Mouse (Mus musculus): ENCODE data around the gene Golga7b. TPM values are rescaled to one million over a fixed set of nuclear protein-coding genes. Genes with fewer than 3 reads are reported as not detected.
A peak's percentile ranks its signal among the peaks of the same experiment; 100 is the strongest.

Golga7b gene
- polyA plus RNA-seq, 1 experiment from 2014 or later, result 41.0 TPM

- no peaks in the 10 kb centered on the region for H3K36me3 ChIP-seq (ENCODE audit: control insufficient read depth, insufficient read depth)
- 76% methylated on average over 3 of the region's 3 CpGs for WGBS
- no peak overlapping the region for H3K27ac ChIP-seq (ENCODE audit: low read length)
- no peak overlapping the region for H3K9ac ChIP-seq (replicated peaks; ENCODE audit: low read depth, low read length)
- ATAC-seq, result no peak
- no peak overlapping the region for H3K4me2 ChIP-seq (ENCODE audit: low read length)
- H3K4me3 ChIP-seq (replicated peaks; ENCODE audit: low read length), result no peak overlapping the region
- H3K27me3 ChIP-seq (replicated peaks; ENCODE audit: control insufficient read depth, insufficient read depth, low read length), result 0 out of 2 replicates have a peak, but pooled peaks cover 3% of the 10 kb centered on the region
- H3K9me3 ChIP-seq (ENCODE audit: control insufficient read depth, low read length), result no peaks in the 10 kb centered on the region
- peaks cover 26% of the 10 kb centered on the region for H3K4me1 ChIP-seq (replicated peaks; ENCODE audit: control insufficient read depth, insufficient read depth, low read length)
Measured at GRCm38 (mm10) chr19:42258031-42258430, 10.7 kb downstream of the Golga7b start.

GRCm38 (mm10) chr19:42258596-42258995 lies 11.2 kb downstream of the Golga7b start:
- H3K27me3 ChIP-seq (replicated peaks; ENCODE audit: control insufficient read depth, insufficient read depth, low read length), result 0 out of 2 replicates have a peak, but pooled peaks cover 3% of the 10 kb centered on the region
- 65% methylated on average over 5 of the region's 5 CpGs for WGBS
- no peak overlapping the region for H3K4me3 ChIP-seq (replicated peaks; ENCODE audit: low read length)
- no peak for ATAC-seq
- H3K36me3 ChIP-seq (ENCODE audit: control insufficient read depth, insufficient read depth), result no peaks in the 10 kb centered on the region
- H3K4me1 ChIP-seq (replicated peaks; ENCODE audit: control insufficient read depth, insufficient read depth, low read length), result peaks cover 26% of the 10 kb centered on the region
- H3K27ac ChIP-seq (ENCODE audit: low read length), result no peak overlapping the region
- no peaks in the 10 kb centered on the region for H3K9me3 ChIP-seq (ENCODE audit: control insufficient read depth, low read length)
- H3K4me2 ChIP-seq (ENCODE audit: low read length), result no peak overlapping the region
- H3K9ac ChIP-seq (replicated peaks; ENCODE audit: low read depth, low read length), result no peak overlapping the region

GRCm38 (mm10) chr19:42260486-42260885 lies 13.1 kb downstream of the Golga7b start:
- H3K4me3 ChIP-seq (replicated peaks; ENCODE audit: low read length), result no peak overlapping the region
- no peaks in the 10 kb centered on the region for H3K9me3 ChIP-seq (ENCODE audit: control insufficient read depth, low read length)
- H3K36me3 ChIP-seq (ENCODE audit: control insufficient read depth, insufficient read depth), result no peaks in the 10 kb centered on the region
- no peaks in the 10 kb centered on the region for H3K27me3 ChIP-seq (replicated peaks; ENCODE audit: control insufficient read depth, insufficient read depth, low read length)
- no peak overlapping the region for H3K9ac ChIP-seq (replicated peaks; ENCODE audit: low read depth, low read length)
- no peak overlapping the region for H3K4me2 ChIP-seq (ENCODE audit: low read length)
- WGBS, result 80% methylated on average over 8 of the region's 8 CpGs
- no peak overlapping the region for H3K27ac ChIP-seq (ENCODE audit: low read length)
- peaks cover 26% of the 10 kb centered on the region for H3K4me1 ChIP-seq (replicated peaks; ENCODE audit: control insufficient read depth, insufficient read depth, low read length)
- no peak for ATAC-seq

- Histone ChIP-seq H3K4me2 (ENCODE audit: low read length) (no peak overlapping the region), H3K9me3 (ENCODE audit: control insufficient read depth, low read length) (no peaks in the 10 kb centered on the region), H3K27ac (ENCODE audit: low read length) (no peak overlapping the region), H3K36me3 (ENCODE audit: control insufficient read depth, insufficient read depth) (peaks cover 2% of the 10 kb centered on the region), H3K4me3 (replicated peaks; ENCODE audit: low read length) (no peak overlapping the region), H3K9ac (replicated peaks; ENCODE audit: low read depth, low read length) (no peak overlapping the region), H3K27me3 (replicated peaks; ENCODE audit: control insufficient read depth, insufficient read depth, low read length) (no peaks in the 10 kb centered on the region), H3K4me1 (replicated peaks; ENCODE audit: control insufficient read depth, insufficient read depth, low read length) (peaks cover 6% of the 10 kb centered on the region)
- 41% methylated on average over 3 of the region's 3 CpGs for WGBS
- ATAC-seq, result no peak
Measured at GRCm38 (mm10) chr19:42263524-42263923, 16.1 kb downstream of the Golga7b start.

GRCm38 (mm10) chr19:42268337-42268736 lies 21.0 kb downstream of the Golga7b start:
- Histone ChIP-seq H3K4me1 (replicated peaks; ENCODE audit: control insufficient read depth, insufficient read depth, low read length) (peaks cover 4% of the 10 kb centered on the region; the same call in 1 of the 2 replicates), H3K27ac (ENCODE audit: low read length) (no peak overlapping the region), H3K36me3 (ENCODE audit: control insufficient read depth, insufficient read depth) (peaks cover 2% of the 10 kb centered on the region), H3K4me2 (ENCODE audit: low read length) (peak overlapping the region; percentile 6), H3K4me3 (replicated peaks; ENCODE audit: low read length) (no peak overlapping the region), H3K9ac (replicated peaks; ENCODE audit: low read depth, low read length) (no peak overlapping the region), H3K9me3 (ENCODE audit: control insufficient read depth, low read length) (no peaks in the 10 kb centered on the region), H3K27me3 (replicated peaks; ENCODE audit: control insufficient read depth, insufficient read depth, low read length) (no peaks in the 10 kb centered on the region)
- WGBS, result 2% methylated on average over 19 of the region's 19 CpGs
- ATAC-seq, result peak; percentile 36; the same call in 1 of the 2 replicates

GRCm38 (mm10) chr19:42270119-42270518 lies 22.7 kb downstream of the Golga7b start:
- no peak overlapping the region for H3K9ac ChIP-seq (replicated peaks; ENCODE audit: low read depth, low read length)
- H3K4me2 ChIP-seq (ENCODE audit: low read length), result no peak overlapping the region
- no peak for ATAC-seq
- H3K4me1 ChIP-seq (replicated peaks; ENCODE audit: control insufficient read depth, insufficient read depth, low read length), result peaks cover 4% of the 10 kb centered on the region; the same call in 1 of the 2 replicates
- peaks cover 2% of the 10 kb centered on the region for H3K36me3 ChIP-seq (ENCODE audit: control insufficient read depth, insufficient read depth)
- H3K4me3 ChIP-seq (replicated peaks; ENCODE audit: low read length), result no peak overlapping the region
- no peaks in the 10 kb centered on the region for H3K9me3 ChIP-seq (ENCODE audit: control insufficient read depth, low read length)
- no peak overlapping the region for H3K27ac ChIP-seq (ENCODE audit: low read length)
- no peaks in the 10 kb centered on the region for H3K27me3 ChIP-seq (replicated peaks; ENCODE audit: control insufficient read depth, insufficient read depth, low read length)
- 55% methylated on average over 6 of the region's 6 CpGs for WGBS

- Histone ChIP-seq H3K4me2 (ENCODE audit: low read length) (no peak overlapping the region), H3K27ac (ENCODE audit: low read length) (no peak overlapping the region), H3K9me3 (ENCODE audit: control insufficient read depth, low read length) (no peaks in the 10 kb centered on the region), H3K27me3 (replicated peaks; ENCODE audit: control insufficient read depth, insufficient read depth, low read length) (no peaks in the 10 kb centered on the region), H3K4me3 (replicated peaks; ENCODE audit: low read length) (no peak overlapping the region), H3K4me1 (replicated peaks; ENCODE audit: control insufficient read depth, insufficient read depth, low read length) (peaks cover 4% of the 10 kb centered on the region; the same call in 1 of the 2 replicates), H3K9ac (replicated peaks; ENCODE audit: low read depth, low read length) (no peak overlapping the region), H3K36me3 (ENCODE audit: control insufficient read depth, insufficient read depth) (peaks cover 2% of the 10 kb centered on the region)
- ATAC-seq, result no peak
- WGBS, result 87% methylated on average over 7 of the region's 7 CpGs
Measured at GRCm38 (mm10) chr19:42271182-42271581, 23.8 kb downstream of the Golga7b start.

GRCm38 (mm10) chr19:42272003-42272963 lies 24.9 kb downstream of the Golga7b start:
- H3K27ac ChIP-seq (ENCODE audit: low read length), result no peak overlapping the region
- H3K4me1 ChIP-seq (replicated peaks; ENCODE audit: control insufficient read depth, insufficient read depth, low read length), result peaks cover 4% of the 10 kb centered on the region; the same call in 1 of the 2 replicates

GRCm38 (mm10) chr19:42277288-42277687 lies 29.9 kb downstream of the Golga7b start:
- Histone ChIP-seq H3K27me3 (replicated peaks; ENCODE audit: control insufficient read depth, insufficient read depth, low read length) (no peaks in the 10 kb centered on the region), H3K4me3 (replicated peaks; ENCODE audit: low read length) (no peak overlapping the region), H3K36me3 (ENCODE audit: control insufficient read depth, insufficient read depth) (no peaks in the 10 kb centered on the region), H3K27ac (ENCODE audit: low read length) (no peak overlapping the region), H3K4me1 (replicated peaks; ENCODE audit: control insufficient read depth, insufficient read depth, low read length) (no peaks in the 10 kb centered on the region), H3K9ac (replicated peaks; ENCODE audit: low read depth, low read length) (no peak overlapping the region), H3K9me3 (ENCODE audit: control insufficient read depth, low read length) (no peaks in the 10 kb centered on the region), H3K4me2 (ENCODE audit: low read length) (no peak overlapping the region)
- ATAC-seq, result no peak
- 88% methylated on average over 6 of the region's 6 CpGs for WGBS

More at GRCm38 (mm10) chr19:42272003-42272963, 24.9 kb downstream of the Golga7b start:
- peak; percentile 66 for ATAC-seq
- no peak overlapping the region for H3K4me3 ChIP-seq (replicated peaks; ENCODE audit: low read length)
- no peak overlapping the region for H3K9ac ChIP-seq (replicated peaks; ENCODE audit: low read depth, low read length)
- no peaks in the 10 kb centered on the region for H3K36me3 ChIP-seq (ENCODE audit: control insufficient read depth, insufficient read depth)
- H3K4me2 ChIP-seq (ENCODE audit: low read length), result no peak overlapping the region
- no peaks in the 10 kb centered on the region for H3K9me3 ChIP-seq (ENCODE audit: control insufficient read depth, low read length)
- no peaks in the 10 kb centered on the region for H3K27me3 ChIP-seq (replicated peaks; ENCODE audit: control insufficient read depth, insufficient read depth, low read length)
- 44% methylated on average over 14 of the region's 14 CpGs for WGBS
